Mouse (Mus musculus): ENCODE results near the gene Cdc42ep1. TPM values are rescaled to one million over a fixed set of nuclear protein-coding genes. Genes with fewer than 3 reads are reported as not detected.

Cdc42ep1 gene
- total and polyA plus RNA-seq, 3 experiments, result 0.04 to 1.7 TPM; not detected in 1

- H3K27ac ChIP-seq (ENCODE audit: control insufficient read depth, low read depth, low read length), result no peak overlapping the region
- TF ChIP-seq SIN3A (IDR thresholded peaks at IDR 0.05; ENCODE audit: low read length) (no peak), TAL1 (IDR thresholded peaks at IDR 0.05; ENCODE audit: low read length) (no peak), CTCF (IDR thresholded peaks at IDR 0.05 in 2 of 3, conservative IDR thresholded peaks at IDR 0.05 in 1 of 3; ENCODE audit: control insufficient read depth in 1 of 3, insufficient read depth in 1 of 3, low read depth in 2 of 3, low read length in 3 of 3, poor library complexity in 1 of 3, severe bottlenecking in 1 of 3) (peak; percentile 16 to 27 (median 25); a peak in 2 of 6 replicates), SMC3 (IDR thresholded peaks at IDR 0.05; ENCODE audit: low read depth, low read length) (0 out of 2 replicates have a peak, but pooled peaks have one; percentile 5), MYB (IDR thresholded peaks at IDR 0.05; ENCODE audit: low read depth, low read length) (no peak), NRF1 (IDR thresholded peaks at IDR 0.05; ENCODE audit: insufficient read depth, low read depth, low read length, poor library complexity, severe bottlenecking) (no peak), MEF2A (IDR thresholded peaks at IDR 0.05; ENCODE audit: extremely low read depth, insufficient replicate concordance, low read depth, low read length, poor library complexity, severe bottlenecking) (no peak)
- no peaks in the 10 kb centered on the region for H3K36me3 ChIP-seq (ENCODE audit: control insufficient read depth in 1 of 2, insufficient read depth in 2 of 2, low read length in 2 of 2)
These were observed 12.8 kb upstream of the Cdc42ep1 start for GRCm38 (mm10) chr15:78829636-78830035.

GRCm38 (mm10) chr15:78830742-78831719 lies 11.4 kb upstream of the Cdc42ep1 start:
- Histone ChIP-seq H3K4me3 (ENCODE audit: control insufficient read depth in 1 of 2, insufficient read depth in 1 of 2, low read depth in 2 of 2, low read length in 2 of 2) (no peak overlapping the region), H3K27ac (ENCODE audit: control insufficient read depth, low read depth, low read length) (no peak overlapping the region), H3K36me3 (ENCODE audit: control insufficient read depth in 1 of 2, insufficient read depth in 2 of 2, low read length in 2 of 2) (peaks cover 0 to 2% of the 10 kb centered on the region in 2 experiments; a peak in 2 of 4 replicates), H3K4me1 (ENCODE audit: control insufficient read depth in 1 of 2, insufficient read depth in 2 of 2, low read length in 2 of 2) (peaks cover 0 to 14% of the 10 kb centered on the region in 2 experiments; a peak in 3 of 4 replicates), H3K27me3 (ENCODE audit: control insufficient read depth in 1 of 2, insufficient read depth in 2 of 2, low read length in 2 of 2) (no peaks in the 10 kb centered on the region), H3K9me3 (replicated peaks; ENCODE audit: insufficient read depth, low read length) (no peaks in the 10 kb centered on the region), H3K9ac (ENCODE audit: control insufficient read depth, low read depth, low read length, poor library complexity, severe bottlenecking) (no peak overlapping the region), H3K79me2 (ENCODE audit: control insufficient read depth, insufficient read depth, low read length, poor library complexity) (no peaks in the 10 kb centered on the region)
- DNase-seq (ENCODE audit: low read depth, low spot score), result no peak
- no peak for TF ChIP-seq NRF1 (IDR thresholded peaks at IDR 0.05; ENCODE audit: insufficient read depth, low read depth, low read length, poor library complexity, severe bottlenecking)
- TF ChIP-seq GATA1 (IDR thresholded peaks at IDR 0.05; ENCODE audit: low read depth, low read length), result no peak
- TF ChIP-seq MAX (IDR thresholded peaks at IDR 0.05; ENCODE audit: low read length), result no peak
- no peak for TF ChIP-seq TBP (IDR thresholded peaks at IDR 0.05; ENCODE audit: low read depth, low read length)
- no peak for TF ChIP-seq MXI1 (IDR thresholded peaks at IDR 0.05; ENCODE audit: low read depth, low read length)
- TF ChIP-seq USF2 (IDR thresholded peaks at IDR 0.05; ENCODE audit: borderline replicate concordance in 1 of 2, insufficient read depth in 1 of 2, low read depth in 1 of 2, low read length in 2 of 2), result no peak
- TF ChIP-seq ZMIZ1 (IDR thresholded peaks at IDR 0.05; ENCODE audit: low read depth, low read length), result no peak
- no peak for TF ChIP-seq RCOR1 (IDR thresholded peaks at IDR 0.05; ENCODE audit: low read depth, low read length)
- TF ChIP-seq POLR2AphosphoS5 (IDR thresholded peaks at IDR 0.05; ENCODE audit: borderline replicate concordance, low read depth, low read length), result no peak
- TF ChIP-seq MAFK (IDR thresholded peaks at IDR 0.05; ENCODE audit: borderline replicate concordance, low read depth, low read length), result no peak

More at GRCm38 (mm10) chr15:78829636-78830035, 12.8 kb upstream of the Cdc42ep1 start:
- H3K9ac ChIP-seq (ENCODE audit: control insufficient read depth, low read depth, low read length, poor library complexity, severe bottlenecking), result no peak overlapping the region
- H3K4me1 ChIP-seq (ENCODE audit: control insufficient read depth in 1 of 2, insufficient read depth in 2 of 2, low read length in 2 of 2), result peaks cover 0 to 8% of the 10 kb centered on the region in 2 experiments; a peak in 2 of 4 replicates
- no peak for DNase-seq (ENCODE audit: low read depth, low spot score)
- H3K79me2 ChIP-seq (ENCODE audit: control insufficient read depth, insufficient read depth, low read length, poor library complexity), result no peaks in the 10 kb centered on the region
- no peaks in the 10 kb centered on the region for H3K9me3 ChIP-seq (replicated peaks; ENCODE audit: insufficient read depth, low read length)
- no peak overlapping the region for H3K4me3 ChIP-seq (ENCODE audit: control insufficient read depth in 1 of 2, insufficient read depth in 1 of 2, low read depth in 2 of 2, low read length in 2 of 2)
- no peaks in the 10 kb centered on the region; a peak in 1 of 4 replicates for H3K27me3 ChIP-seq (ENCODE audit: control insufficient read depth in 1 of 2, insufficient read depth in 2 of 2, low read length in 2 of 2)

Measured in MEL (cell line).